Mouse (Mus musculus): ENCODE measurements around the gene Gdf7. TPM values are rescaled to one million over a fixed set of nuclear protein-coding genes. Genes with fewer than 3 reads are reported as not detected.

The Gdf7 gene
- total RNA-seq (2021) = under 1 TPM; 0.30 to 0.59 TPM
- long read RNA-seq = 0 reads

DNA sequence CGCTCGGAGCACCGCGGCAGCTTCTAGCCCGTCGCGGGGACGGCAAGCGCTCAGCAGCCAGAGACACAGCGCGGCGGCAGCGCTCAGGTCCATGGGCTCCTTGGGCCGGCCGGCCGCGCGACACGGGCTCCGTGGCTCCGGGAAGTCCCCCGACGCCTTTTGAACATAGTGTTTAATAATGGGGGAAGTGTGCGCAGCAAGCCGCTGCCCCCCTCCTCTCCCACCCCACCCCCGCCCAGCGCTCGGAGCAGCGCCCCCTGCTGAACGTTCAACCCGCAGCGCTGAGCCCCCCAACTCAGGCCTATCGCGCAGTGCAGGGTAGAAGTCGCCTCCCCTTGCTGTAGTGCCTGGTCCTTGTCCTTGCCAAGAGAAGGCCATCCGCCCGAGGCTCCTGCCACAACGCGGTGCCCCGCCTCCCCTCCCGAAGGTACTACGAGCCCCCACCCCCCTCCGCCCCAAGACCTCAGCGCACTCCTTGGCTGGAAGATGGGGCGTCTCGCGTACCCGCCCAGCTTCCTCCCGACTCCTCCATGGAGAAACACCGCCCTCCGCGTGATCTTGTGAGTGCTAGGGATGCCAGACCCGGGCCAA lies at the start of gene Gdf7:
Gene Gdf7 (minus strand): TSS at position 114 of the 591 bp plus-strand sequence.
- DNase-seq (ENCODE audit: low spot score in 2 of 2) = no peak

DNA sequence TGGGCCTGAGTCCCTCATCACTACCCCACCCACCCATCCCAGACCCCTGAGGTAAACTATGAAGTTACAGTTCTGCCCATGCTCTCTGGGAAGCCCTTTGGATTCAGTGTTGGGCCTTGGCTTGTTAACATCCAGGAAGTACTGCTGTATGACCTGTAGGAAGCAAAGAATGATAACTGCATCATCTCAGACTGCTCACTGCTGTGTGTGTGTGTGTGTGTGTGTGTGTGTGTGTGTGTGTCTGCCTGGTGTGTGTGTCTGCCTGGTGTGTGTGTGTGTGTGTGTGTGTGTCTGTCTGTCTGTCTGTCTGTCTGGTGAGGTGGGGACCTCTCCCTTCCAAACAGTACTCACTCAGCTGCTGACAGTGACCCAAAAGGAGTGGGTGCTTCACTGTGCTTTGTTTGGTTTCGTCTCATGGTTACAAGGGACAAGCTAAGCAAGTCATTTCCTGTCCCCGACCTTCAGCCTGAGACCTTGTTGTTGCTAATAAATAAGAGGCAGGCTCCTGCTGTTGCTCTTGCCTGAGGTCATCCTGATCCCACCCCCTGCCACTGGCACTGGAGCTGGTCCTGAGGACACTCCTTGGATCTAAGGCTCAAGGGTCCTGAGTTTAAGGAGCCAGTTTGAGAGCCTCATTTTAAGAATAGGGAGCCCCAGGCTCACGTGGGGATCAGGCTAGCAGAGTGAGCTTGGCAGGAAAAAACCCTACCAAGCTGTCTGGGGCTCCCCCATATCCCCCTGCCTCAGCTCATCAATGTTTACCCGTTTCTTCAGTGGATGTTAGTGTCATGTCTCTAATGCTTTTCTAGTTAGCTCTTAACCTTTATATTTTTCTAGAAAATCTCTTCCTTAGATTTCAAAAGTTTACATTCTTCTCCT lies 49.5 kb upstream of the Gdf7 start:
- DNase-seq (ENCODE audit: low spot score in 2 of 2) = no peak

DNA sequence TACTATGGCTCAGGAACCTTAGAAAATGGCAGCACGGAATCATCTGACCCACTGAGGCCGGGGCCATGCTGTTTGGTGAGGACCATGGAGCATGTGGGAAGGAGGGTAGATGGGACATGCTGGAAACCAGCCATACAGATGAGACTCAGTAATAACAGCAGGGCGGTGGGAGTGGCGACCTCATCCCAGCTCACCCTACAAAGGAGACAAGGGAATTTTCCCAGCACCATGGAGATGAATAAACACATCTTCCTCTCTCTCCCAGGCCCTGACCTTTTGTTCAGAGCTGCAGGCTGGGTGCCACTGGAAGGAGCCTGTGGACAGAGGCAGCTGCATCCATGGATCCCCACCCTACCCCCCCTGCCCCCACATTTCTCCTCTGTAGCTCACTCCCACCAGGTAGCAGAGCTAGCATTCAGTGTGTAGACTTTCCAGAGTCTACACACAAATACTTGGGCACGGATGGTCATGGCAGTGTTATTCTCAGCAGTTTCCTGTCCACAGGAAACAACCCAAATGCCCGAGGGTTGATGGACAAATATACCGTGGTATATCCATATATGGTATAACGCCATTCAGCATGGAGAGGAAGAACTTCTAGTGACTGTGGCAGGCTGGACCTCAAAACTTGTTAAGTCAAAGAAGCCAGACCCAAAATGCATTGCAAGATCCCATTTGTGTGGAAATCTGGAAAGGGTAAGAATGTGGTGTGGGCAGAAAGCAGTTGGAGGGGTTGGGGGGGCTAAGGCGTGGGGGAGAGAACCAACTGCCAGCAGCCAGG lies 47.2 kb upstream of the Gdf7 start:
- no peak for DNase-seq (ENCODE audit: low spot score in 2 of 2)

DNA sequence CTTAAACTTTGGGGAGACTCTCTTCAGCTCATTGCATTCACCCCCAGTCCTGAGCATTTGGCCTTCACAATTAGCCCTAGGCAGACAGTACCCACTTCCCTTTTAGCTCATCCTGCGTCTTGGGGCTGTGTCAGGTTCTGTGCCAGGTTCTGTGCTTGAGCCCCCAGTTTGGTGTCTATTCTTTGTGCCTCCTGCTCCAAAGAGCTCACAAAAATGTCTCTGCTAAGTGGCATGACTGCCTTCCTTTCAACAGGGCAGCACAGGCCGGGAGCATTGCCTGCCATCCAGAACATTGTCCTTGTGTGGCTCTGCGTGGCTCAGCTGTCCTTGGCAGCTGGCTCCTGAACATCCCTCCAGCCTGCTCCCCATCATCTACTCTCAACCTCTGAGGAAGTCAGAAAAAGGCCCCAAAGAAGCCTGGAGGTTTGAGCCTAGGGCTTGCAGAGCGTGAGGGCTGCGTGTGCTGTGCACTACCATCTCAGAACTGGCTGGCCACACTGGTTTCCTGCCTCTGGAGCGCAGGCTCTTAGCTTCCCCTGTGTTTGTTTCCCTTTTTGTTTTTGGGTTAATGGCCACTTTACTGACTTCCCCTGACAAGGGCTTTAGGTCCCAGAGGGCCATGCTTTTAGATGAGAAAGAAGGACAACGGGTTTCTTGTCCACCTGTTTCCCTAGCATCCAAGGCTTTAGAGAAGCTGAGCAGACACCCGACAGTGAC lies 46.1 kb upstream of the Gdf7 start:
- DNase-seq (ENCODE audit: low spot score in 2 of 2) = no peak

DNA sequence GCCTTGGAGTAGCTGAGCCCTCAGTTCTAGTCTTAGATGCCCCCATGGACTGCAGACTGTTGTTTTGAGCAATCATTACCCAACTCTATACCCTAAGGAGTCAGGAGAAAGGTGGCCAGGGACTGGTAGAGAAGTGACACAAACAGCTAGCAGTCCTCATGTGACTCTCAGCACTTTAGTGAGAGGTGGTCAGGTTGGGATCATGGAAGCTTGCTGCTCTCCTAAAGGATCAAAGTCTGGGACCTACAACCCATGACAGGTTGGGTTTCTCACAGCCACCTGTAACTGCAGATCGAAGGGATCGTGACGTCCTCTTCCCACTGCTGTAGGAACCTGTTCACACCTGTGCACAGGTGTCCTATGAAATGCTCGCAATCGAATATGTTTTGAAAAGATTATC lies 43.8 kb upstream of the Gdf7 start:
- no peak for DNase-seq (ENCODE audit: low spot score in 2 of 2)

DNA sequence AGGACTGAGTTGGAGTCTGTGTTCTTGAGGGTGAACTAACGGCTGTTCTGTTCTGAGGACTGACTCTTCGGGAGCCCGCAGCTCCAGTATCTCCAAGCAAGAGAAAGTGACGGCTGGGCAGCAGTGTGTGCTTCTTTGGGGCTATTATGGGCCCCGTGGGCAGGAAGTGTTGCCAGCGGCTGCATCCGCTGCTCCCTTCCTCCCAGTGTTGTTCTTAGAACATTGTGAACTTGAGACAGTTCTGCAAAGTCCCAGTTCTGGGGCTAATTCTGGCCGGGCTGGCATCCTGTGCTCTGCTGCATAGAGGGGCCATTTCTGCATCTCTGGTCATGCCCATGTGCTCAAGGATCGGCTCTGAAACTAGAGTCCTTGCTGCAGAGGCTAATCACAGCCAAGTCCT lies 43.1 kb upstream of the Gdf7 start:
- DNase-seq (ENCODE audit: low spot score in 2 of 2) = peak in 1 of 2 experiments; percentile 71

DNA sequence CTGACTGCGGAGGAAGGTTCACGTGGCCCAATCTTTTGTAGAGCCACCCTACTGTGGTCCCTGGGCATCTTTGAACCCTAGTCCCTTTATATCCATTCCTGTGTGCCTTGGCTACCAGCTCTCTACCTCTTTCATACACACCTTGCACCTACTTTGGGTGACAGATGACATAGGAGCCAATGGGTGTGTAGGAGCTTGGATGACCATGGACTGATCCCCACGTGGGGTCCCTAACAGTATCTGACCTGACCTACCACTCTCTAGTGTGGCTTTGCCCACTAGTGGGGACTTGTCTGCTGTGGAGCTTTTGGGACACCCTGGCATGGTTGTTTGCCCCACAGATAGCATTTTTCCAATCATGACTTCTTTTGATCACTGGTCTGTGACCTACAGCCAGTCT lies 41.6 kb upstream of the Gdf7 start:
- no peak for DNase-seq (ENCODE audit: low spot score in 2 of 2)

DNA sequence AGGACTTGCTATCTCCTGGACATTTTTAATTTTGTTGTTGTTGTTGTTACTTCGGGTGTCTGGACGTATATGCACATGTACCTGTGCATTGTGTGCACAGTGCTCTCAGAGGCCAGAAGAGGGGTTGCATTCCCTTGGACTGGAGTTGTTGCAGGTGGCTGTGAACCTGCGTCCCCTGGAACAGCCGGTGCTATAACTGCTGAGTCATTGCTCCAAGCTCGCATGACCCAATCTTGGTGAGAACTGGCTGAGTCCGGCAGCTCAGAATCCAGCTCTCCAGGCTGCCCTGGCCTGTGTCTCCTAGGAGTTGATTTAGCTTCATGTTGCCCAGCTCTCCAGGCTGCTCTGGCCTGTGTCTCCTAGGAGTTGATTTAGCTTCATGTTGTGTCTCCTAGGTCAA lies 39.3 kb upstream of the Gdf7 start:
- DNase-seq (ENCODE audit: low spot score in 2 of 2) = no peak

DNA sequence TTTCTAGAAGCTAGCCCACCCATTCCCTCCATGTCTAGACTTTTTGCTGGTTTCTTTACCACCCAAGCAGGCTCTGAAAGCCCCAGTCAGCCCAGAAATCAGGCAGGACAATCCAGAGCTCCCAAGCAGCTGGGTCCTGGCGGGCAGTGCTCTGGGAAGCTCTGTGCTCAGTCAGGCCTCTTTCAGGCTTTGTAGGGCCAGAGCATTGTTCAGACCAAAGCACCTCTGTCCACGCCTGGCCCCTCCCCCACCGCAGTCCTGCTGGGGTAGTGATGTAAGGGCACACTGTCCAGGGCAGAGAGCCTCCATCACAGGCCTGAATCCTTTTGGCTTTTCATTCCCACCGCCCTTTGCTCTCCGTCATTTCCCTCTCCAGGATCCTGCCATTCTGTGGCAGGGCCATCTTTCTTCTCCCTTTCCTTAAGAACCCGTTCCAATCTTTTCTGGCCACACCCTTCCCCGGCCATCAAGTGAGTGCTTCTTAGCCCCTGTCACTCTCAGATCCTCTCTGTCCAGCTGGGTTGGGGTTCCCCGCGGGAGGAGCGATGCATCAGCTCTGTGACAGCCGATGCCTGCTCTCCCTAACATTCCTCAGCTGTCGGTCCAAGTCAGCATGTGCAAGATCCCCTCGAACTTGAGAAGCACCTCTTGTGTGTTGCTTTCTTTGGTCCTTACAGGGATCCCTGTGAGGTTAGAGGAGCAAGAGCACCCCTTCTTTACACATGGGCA lies 38.0 kb upstream of the Gdf7 start:
- no peak for DNase-seq (ENCODE audit: low spot score in 2 of 2)

DNA sequence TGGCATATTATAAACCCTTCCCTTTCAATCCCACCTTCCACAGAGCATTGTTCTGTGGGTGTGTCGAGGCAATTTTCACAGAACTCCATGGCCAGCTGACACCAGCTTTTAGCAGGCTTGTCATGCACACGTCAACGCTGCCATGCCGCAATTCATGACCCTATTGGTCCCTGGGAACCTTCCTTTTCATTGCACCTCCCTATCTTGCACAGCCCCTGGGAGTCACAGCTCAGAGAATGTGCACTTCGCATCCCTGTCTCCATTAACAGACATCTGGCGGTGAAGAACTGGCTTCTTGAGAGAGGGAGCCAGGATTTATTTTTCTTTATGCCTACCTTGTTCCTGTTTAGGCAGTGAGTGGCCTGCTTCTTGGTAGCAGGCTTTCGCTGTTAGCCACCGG lies 37.2 kb upstream of the Gdf7 start:
- no peak for DNase-seq (ENCODE audit: low spot score in 2 of 2)

DNA sequence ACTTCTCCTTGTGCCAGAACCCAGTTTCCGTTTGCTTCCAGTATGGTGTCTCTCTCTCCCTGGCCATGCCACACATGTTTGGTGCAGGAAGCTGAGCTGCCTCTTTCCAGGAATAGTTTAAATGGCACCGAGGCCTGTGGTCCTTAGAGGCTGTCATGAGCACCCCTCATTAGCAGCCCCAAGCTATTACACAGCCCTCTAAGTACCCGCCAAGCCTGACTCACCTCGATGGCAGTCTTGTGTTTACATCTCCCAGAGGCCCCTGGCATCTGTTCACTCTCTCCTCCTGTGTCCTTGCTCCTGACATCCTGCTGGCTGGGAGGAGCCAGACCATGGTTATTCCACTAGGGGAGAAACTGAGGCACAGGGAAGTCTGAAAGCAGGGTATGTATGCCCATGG lies 36.7 kb upstream of the Gdf7 start:
- no peak for DNase-seq (ENCODE audit: low spot score in 2 of 2)

DNA sequence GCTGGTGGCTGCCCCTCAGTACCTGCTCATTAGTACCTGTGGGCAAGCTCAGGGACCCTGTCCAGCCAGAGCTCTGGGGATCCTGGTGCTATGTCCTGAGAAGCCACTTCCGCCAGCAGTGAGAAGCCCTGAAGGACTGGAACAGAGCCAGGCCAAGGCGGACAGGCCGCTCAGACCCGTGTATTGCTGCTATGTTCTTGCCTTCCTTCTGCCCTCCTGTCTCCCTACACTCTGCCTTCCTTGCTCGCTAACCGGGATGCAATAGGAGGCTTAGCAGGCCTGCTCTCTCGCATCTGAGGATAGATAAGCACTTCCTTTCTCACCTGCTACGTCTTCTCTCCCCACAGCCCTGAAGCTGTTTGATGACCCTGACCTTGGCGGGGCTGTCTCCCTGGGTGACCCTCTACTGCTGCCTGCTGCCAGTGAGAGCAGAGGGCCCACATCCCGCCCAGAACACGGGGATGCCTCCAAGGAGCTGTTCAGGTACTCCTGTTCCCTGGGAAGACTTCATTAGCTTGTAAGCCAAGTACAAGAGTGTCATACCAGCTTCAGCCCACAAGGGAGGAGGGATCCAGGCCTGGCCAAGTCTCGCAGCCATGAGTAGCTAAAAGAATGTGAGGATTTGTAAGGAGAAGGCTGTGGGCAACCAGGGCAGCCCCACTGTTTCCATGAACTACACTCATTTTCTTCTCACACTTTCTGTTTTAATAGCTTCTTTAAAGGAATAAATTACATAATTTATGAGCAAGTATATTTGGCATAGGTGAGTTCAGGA lies 35.7 kb upstream of the Gdf7 start:
- DNase-seq (ENCODE audit: low spot score in 2 of 2) = no peak

DNA sequence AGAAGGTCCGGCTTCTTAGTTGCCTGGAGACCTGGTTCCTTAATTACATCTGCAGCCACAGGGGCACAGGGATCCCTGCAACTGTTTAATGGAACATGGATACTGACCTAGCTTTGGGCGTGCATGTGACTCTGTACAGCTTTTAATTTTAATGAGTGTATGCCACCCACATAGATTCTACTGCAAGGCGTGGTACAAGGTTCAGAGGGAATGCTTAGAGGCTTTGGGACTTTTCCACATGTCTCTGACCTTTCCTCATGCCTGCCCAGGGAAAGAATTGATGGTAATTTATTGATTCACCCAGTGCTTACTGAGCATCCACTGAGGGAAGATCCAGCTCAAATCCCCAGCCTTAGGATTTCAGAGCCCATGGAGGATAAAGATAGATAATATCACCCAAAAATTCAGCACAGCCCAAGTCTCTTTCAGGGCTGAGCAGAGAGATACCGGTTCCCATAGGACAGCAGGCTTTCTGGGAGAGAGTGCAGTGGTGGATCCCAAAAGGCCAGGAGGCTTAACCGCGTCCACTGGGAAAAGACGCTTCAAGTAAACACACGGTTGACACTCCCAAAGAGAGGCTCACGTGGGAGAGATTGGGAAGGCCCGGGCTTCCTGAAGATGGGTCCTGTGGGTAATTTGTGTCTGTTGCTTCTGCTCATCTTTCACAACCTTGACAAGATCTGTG lies 35.0 kb upstream of the Gdf7 start:
- DNase-seq (ENCODE audit: low spot score in 2 of 2) = no peak

DNA sequence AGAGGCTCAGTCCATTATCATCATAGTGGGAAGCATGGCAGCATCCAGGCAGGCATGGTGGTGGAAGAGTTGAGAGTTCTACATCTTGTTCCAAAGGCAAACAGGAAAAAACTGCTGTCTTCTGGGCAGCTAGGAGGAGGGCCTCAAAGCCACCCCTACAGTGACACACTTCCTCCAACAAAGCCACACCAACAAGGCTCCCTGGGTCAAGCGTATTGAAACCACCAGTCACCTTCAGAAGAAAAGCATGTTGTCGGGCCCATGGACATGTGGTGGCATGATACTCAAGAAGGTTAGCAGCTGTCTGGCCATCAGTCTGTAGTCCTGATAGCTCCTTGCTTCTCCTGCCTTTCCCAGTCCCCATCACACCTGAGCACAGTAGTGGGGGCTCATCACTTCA lies 33.7 kb upstream of the Gdf7 start:
- DNase-seq (ENCODE audit: low spot score in 2 of 2) = no peak

DNA sequence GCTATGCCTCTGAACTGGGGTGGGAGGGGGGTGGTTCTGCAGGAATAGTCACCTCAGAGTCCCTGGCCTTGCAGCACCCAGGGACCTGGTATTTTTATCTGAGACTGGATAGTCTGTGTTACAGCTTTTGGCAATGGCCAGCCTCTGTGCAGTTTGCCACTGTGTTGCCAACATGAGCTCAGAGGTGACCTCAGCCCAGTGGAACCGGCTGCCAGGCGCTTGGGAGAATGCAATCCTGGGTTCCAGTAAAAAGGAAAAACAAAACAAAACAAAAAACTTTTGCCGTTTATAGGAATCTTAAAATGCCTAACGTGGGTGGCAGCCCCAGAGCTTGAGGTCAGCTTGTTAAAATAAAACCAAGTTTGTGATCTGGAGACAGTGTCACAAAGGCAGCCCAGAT lies 32.5 kb upstream of the Gdf7 start:
- DNase-seq (ENCODE audit: low spot score in 2 of 2) = no peak

DNA sequence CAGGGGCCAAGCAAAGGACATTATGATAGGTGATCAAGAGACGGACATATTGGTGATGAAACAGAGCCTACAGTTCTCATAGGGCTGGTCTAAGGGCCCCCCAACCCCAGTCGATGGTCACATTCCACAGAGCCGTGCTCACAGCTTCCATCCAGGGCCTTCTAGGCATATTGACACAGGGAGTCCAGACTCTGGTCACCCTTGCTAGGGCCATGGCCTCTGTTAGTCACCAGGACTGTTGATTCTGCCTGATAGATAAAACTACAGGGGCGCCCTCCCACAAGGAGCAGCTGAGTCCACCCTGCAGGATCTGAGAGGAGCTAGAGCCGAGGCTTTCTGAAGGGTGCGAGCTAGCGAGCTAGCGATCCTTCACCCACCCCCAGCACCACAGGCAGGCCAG lies 31.9 kb upstream of the Gdf7 start:
- no peak for DNase-seq (ENCODE audit: low spot score in 2 of 2)

DNA sequence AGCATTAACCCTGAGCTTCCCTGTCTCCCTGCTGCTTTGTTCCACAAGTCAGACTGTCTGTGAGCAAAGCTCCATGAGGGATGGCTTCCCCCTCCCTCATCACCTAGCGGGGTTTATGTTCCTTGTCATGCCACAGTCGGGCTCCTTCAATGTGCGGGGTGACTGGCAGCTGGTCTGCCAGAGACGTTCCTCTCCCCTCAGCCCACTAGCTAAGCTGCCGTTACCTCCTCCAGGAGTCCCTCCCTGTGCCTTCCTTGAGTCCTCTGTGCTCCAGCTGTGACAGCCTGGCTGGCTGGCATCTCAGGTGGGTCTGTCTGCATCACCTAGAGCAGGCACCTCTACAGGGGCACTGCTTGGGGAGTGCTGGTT lies 30.4 kb upstream of the Gdf7 start:
- DNase-seq (ENCODE audit: low spot score in 2 of 2) = no peak

DNA sequence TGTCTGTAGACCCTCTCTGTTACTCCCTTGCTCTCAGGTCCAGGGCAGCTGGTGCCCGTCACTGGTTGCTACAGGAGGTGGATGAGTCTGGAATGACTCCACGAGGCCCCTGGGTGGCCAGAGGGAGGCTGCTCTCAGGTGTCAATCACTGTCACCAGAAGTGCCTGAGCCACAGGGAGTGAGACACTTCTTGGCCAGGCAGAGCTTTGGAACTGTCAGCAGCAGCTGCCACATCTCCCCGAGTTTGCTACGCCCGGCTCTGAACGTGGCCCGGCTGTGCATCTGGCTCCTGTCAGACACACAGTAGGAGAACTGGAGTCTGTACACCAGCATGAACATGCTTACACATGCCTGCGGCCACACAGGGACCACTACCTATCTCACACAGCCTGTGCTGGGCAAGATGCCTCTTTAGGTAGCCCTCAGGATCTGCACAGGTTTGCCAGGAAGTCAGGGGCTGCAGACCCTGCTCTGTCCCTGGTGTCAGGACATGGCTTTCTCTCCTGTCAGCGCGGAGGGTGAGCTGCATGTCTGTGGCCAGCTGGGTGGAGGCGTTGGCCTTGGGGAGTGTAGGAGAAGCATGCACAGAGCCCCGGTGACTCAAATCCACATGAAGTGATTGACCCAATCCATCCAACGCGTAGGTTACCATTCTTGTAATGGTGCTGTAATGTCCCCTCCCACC lies 29.9 kb upstream of the Gdf7 start:
- no peak for DNase-seq (ENCODE audit: low spot score in 2 of 2)

DNA sequence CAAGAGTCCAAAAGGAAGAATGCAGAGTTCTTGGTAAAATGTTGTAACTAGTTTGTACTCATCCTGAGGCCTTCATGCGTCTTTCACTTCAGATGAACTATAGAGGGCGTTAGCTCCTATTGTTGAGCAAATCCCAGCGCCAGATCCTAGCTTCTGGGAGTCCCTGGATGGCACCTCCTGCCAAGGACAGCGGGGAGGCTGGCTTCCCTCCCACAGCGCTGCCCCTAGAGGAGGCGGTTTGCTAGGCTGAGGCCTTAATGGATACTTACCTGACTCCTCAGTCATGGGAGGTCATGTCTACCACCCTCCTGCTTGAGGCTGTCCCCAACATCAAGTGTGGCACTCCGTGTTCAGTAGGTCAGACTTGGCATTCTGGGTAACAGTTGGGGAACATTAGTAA lies 27.5 kb upstream of the Gdf7 start:
- DNase-seq (ENCODE audit: low spot score in 2 of 2) = no peak
